Mouse (Mus musculus) thymus, adult 2 months (tissue): Measurements from ENCODE around the gene Banf2.

Experiments used
- CTCF ChIP-seq: fragments of 200-500 bp; IDR thresholded peaks from 2 replicates; pipeline ENCODE4 v1.5.1; 2012; ENCODE audit warnings: mild to moderate bottlenecking, control low read depth, low read length, moderate library complexity, borderline replicate concordance; ENCODE audit not compliant: control insufficient read depth, poor library complexity, insufficient read depth; ENCODE audit errors: extremely low read depth
- POLR2A ChIP-seq: fragments of 200-500 bp; IDR thresholded peaks from 2 replicates; pipeline ENCODE4 v1.6.1; 2012; ENCODE audit warnings: mild to moderate bottlenecking, low read length, control low read depth, moderate library complexity; ENCODE audit not compliant: control insufficient read depth, poor library complexity, insufficient read depth; ENCODE audit errors: extremely low read depth

GRCm38 (mm10) chr2:144014051-144014450 is 18.8 kb upstream of the Banf2 start:
- TF ChIP-seq POLR2A: no peak
- TF ChIP-seq CTCF: no peak
